Mouse (Mus musculus) liver, embryonic 14.5 days (tissue): ENCODE measurements around the gene Slc25a13.
A peak's percentile ranks its signal among the peaks of the same experiment; 100 is the strongest.

Experiments
- CTCF ChIP-seq: IDR thresholded peaks from 2 replicates; pipeline ENCODE4 v1.5.1; 2016; ENCODE audit warnings: antibody characterized with exemption, low read depth, control low read depth
- EP300 ChIP-seq: IDR thresholded peaks from 2 replicates; pipeline ENCODE4 v1.6.1; 2016; ENCODE audit warnings: antibody characterized with exemption, low read depth

GRCm38 (mm10) chr6:6136812-6137211 lies 80.2 kb downstream of the Slc25a13 start:
- TF ChIP-seq CTCF (peak; percentile 72), EP300 (no peak)
